ENCODE assay signal across 11 mouse cellular contexts in the genomic region with DNA sequence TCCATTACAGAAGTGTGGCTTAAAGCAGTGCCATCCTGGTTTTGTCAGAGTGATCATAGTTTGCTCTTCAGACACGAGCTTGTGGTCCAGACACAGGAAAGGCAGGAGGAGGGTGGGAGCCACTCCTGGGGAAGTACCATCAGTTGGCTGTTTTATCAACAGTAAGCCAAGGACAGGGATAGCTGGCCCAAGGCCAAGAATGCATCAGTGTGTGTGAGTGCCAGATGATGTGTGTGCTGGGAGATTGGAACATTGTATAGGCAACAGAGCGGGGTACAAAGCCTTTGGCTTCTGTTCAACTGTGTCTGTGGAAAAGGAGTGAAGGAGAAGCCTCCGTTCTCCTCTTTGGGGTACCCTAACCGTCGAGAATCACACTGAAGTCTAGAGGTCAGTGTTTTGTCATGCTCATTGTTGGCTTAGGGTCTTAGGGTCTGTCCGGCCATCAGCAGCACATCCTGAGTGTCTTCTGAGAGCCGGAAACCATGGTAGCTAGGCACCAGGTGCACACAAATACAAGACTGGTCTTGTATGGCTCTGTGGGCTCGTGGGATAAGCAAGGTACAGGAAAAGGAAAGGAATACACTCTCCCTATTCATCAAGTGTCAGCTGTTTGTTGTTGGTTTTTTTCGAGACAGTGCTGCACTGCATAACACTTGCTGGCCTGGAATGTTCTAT. TPM values are rescaled to one million over a fixed set of nuclear protein-coding genes. Genes with fewer than 3 reads are reported as not detected.
DNase-seq lines count a peak whose midpoint lies in the region; ATAC-seq and TF ChIP-seq lines count a peak whose summit lies in the region.
"Had no signal": no experiment of that assay in that cellular context is flagged by ENCODE, and none has a peak within 500 bp of the region (broad histone marks: within the 10 kb centered on the region; RNA-seq: fewer than 3 reads in every experiment).

No protein-coding gene starts in this region.

- H3K27me3 ChIP-seq in hindbrain, postnatal 0 days (ENCODE audit: insufficient read depth, low read length), result no peaks in the 10 kb centered on the region
- no peaks in the 10 kb centered on the region for H3K27me3 ChIP-seq in hindbrain, embryonic 11.5 days (ENCODE audit: control insufficient read depth, insufficient read depth, low read length)
- H3K27me3 ChIP-seq in neural tube, embryonic 14.5 days (ENCODE audit: control insufficient read depth, insufficient read depth, low read length), result no peaks in the 10 kb centered on the region
- H3K27me3 ChIP-seq: hindbrain, embryonic 12.5 days had no signal

- H3K9ac ChIP-seq in hindbrain, postnatal 0 days (replicated peaks; ENCODE audit: low read length), result no peak overlapping the region
- H3K9ac ChIP-seq in hindbrain, embryonic 11.5 days (ENCODE audit: low read depth, low read length), result no peak overlapping the region
- H3K9ac ChIP-seq in neural tube, embryonic 14.5 days (replicated peaks; ENCODE audit: low read depth, low read length), result no peak overlapping the region
- H3K9ac ChIP-seq: hindbrain, embryonic 12.5 days had no signal

- TF ChIP-seq CTCF in hindbrain, postnatal 0 days (IDR thresholded peaks at IDR 0.05; ENCODE audit: low read depth), result no peak
- TF ChIP-seq CTCF in brain, embryonic 14.5 days (IDR thresholded peaks at IDR 0.05; ENCODE audit: borderline replicate concordance, extremely low read depth, insufficient read depth, insufficient read length), result no peak

- WGBS in hindbrain, postnatal 0 days, result 48% methylated on average over 9 of the region's 9 CpGs
- WGBS in hindbrain, embryonic 11.5 days, result 87% methylated on average over 9 of the region's 9 CpGs
- 62% methylated on average over 9 of the region's 9 CpGs for WGBS in neural tube, embryonic 14.5 days

- no peak overlapping the region for H3K27ac ChIP-seq in hindbrain, postnatal 0 days
- H3K27ac ChIP-seq in hindbrain, embryonic 11.5 days (ENCODE audit: low read depth, low read length), result no peak overlapping the region
- H3K27ac ChIP-seq in neural tube, embryonic 14.5 days (ENCODE audit: low read depth, low read length), result peak overlapping the region; percentile 16
- H3K27ac ChIP-seq: hindbrain, embryonic 12.5 days had no signal

- H3K9me3 ChIP-seq in hindbrain, postnatal 0 days (ENCODE audit: low read length), result no peaks in the 10 kb centered on the region
- H3K9me3 ChIP-seq in hindbrain, embryonic 11.5 days (ENCODE audit: control insufficient read depth, low read length), result no peaks in the 10 kb centered on the region
- no peaks in the 10 kb centered on the region for H3K9me3 ChIP-seq in neural tube, embryonic 14.5 days (ENCODE audit: control insufficient read depth, low read length)
- H3K9me3 ChIP-seq: hindbrain, embryonic 12.5 days had no signal

- no peak overlapping the region for H3K4me2 ChIP-seq in hindbrain, postnatal 0 days (ENCODE audit: low read depth, low read length)
- H3K4me2 ChIP-seq in hindbrain, embryonic 11.5 days (replicated peaks; ENCODE audit: low read depth, low read length), result no peak overlapping the region
- no peak overlapping the region for H3K4me2 ChIP-seq in neural tube, embryonic 14.5 days (ENCODE audit: low read depth, low read length)
- H3K4me2 ChIP-seq: hindbrain, embryonic 12.5 days had no signal

- peaks cover 9% of the 10 kb centered on the region; the same call in 1 of the 2 replicates for H3K4me1 ChIP-seq in hindbrain, postnatal 0 days (ENCODE audit: insufficient read depth, low read length)
- no peaks in the 10 kb centered on the region for H3K4me1 ChIP-seq in hindbrain, embryonic 11.5 days (replicated peaks; ENCODE audit: control insufficient read depth, insufficient read depth, low read length)
- no peaks in the 10 kb centered on the region for H3K4me1 ChIP-seq in neural tube, embryonic 14.5 days (ENCODE audit: control insufficient read depth, insufficient read depth, low read length)

- H3K4me3 ChIP-seq in hindbrain, postnatal 0 days (ENCODE audit: low read length), result no peak overlapping the region
- no peak overlapping the region for H3K4me3 ChIP-seq in hindbrain, embryonic 11.5 days (ENCODE audit: low read depth, low read length)
- no peak overlapping the region for H3K4me3 ChIP-seq in neural tube, embryonic 14.5 days (ENCODE audit: low read depth, low read length)
- H3K4me3 ChIP-seq: hindbrain, embryonic 12.5 days had no signal

- ATAC-seq in hindbrain, postnatal 0 days, result peak; percentile 45; the same call in 1 of the 2 replicates
- no peak for ATAC-seq in hindbrain, embryonic 11.5 days (ENCODE audit: low FRiP score)
- ATAC-seq in neural tube, embryonic 14.5 days (ENCODE audit: low read depth), result no peak
- ATAC-seq: midbrain, embryonic 16.5 days had no signal

- no peaks in the 10 kb centered on the region for H3K36me3 ChIP-seq in hindbrain, postnatal 0 days (ENCODE audit: insufficient read depth, low read length)
- no peaks in the 10 kb centered on the region for H3K36me3 ChIP-seq in hindbrain, embryonic 11.5 days (ENCODE audit: control insufficient read depth, insufficient read depth, low read length)
- H3K36me3 ChIP-seq in neural tube, embryonic 14.5 days (ENCODE audit: control insufficient read depth, insufficient read depth, low read length), result no peaks in the 10 kb centered on the region
- H3K36me3 ChIP-seq: hindbrain, embryonic 12.5 days had no signal

- no peak for TF ChIP-seq POLR2A in brain, embryonic 14.5 days (IDR thresholded peaks at IDR 0.05; ENCODE audit: borderline replicate concordance, extremely low read depth, insufficient read depth, insufficient read length, poor library complexity, severe bottlenecking)

- peak; percentile 62 for DNase-seq in hindbrain, postnatal 0 days (ENCODE audit: low spot score)
- no peak for DNase-seq in hindbrain, embryonic 11.5 days (ENCODE audit: low spot score)
- DNase-seq in neural tube, embryonic 10.5 days (ENCODE audit: extremely low spot score, low spot score), result no peak
- DNase-seq in brain, embryonic 14.5 days (ENCODE audit: low read depth), result peak; percentile 72
- peak; percentile 58 to 73 for DNase-seq in lung, postnatal 4 days
- no peak for DNase-seq in cerebellum, postnatal 36 days
- DNase-seq: right cerebral cortex, postnatal 4 days; thymus, postnatal 4 days had no signal

RNA-seq across cellular contexts. Expression of a gene that starts 37.9 kb away (rescaled TPM):
- 16.7 and 23.6 TPM in 2 replicates for total RNA-seq in hindbrain, postnatal 0 days (2014; rRNA removed)
- 23.0 and 23.7 TPM in 2 replicates for polyA plus RNA-seq in hindbrain, postnatal 0 days (2015; fragmentation: Nextera tagmentation; extraction: Ambion mirVana)
- 55.5 and 62.6 TPM in 2 replicates for polyA plus RNA-seq in hindbrain, embryonic 11.5 days (2014; fragmentation: Nextera tagmentation; extraction: Ambion mirVana)
- 24.5 and 25.5 TPM in 2 replicates for polyA plus RNA-seq in neural tube, embryonic 14.5 days (2014; fragmentation: Nextera tagmentation; extraction: Ambion mirVana)
- polyA plus RNA-seq in brain, embryonic 14.5 days (2012; rRNA removed), result 17.6 and 18.8 TPM in 2 replicates

Comparison
In these comparisons a context has a peak if more than half of its experiments do, and no peak if none do; other contexts are left out.
1. DNase-seq: peak in hindbrain, postnatal 0 days (single experiment), brain, embryonic 14.5 days (single experiment) and lung, postnatal 4 days (2 of 2); none in hindbrain, embryonic 11.5 days (single experiment), neural tube, embryonic 10.5 days (single experiment) and cerebellum, postnatal 36 days (0 of 2).